Mouse (Mus musculus): Measurements from ENCODE around the gene Csta1. TPM values are rescaled to one million over a fixed set of nuclear protein-coding genes. Genes with fewer than 3 reads are reported as not detected.
A peak's percentile ranks its signal among the peaks of the same experiment; 100 is the strongest.

Csta1 gene
- polyA plus RNA-seq, 1 experiment from 2014 or later: 0.06 TPM

DNA sequence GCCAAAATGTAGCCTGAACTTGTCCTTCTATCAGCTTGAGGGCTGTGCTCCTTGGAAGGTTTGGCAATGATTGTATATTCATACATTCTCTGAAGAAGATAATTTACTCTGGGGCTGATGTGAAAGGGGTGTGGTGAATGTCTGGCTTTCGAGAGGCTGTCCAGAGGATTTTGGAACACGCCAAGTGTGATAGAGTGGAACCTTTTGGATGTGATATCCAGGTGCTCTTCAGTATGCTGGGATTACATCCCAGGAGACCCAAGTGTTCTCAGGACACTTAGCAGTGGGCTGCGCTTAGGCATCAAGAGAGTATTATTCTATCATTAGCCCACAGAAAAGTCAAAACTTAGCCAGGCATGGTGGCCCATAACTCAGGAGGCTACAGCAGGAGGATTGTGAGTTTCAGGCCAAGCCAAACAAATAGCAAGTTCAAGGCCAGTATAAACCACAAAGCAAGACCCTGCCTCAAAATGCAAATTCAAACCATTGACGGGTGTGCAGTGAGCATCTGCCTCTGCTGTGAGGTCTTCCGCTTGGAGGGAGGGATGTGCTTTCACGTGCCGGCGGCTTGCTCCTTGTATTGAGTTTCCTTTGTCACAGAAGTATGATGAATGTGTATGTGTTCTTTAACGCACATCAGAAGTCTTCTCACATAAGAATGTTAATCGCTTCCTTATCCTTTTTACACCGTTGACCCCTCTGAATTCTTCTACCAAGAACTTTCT lies 40.1 kb downstream of the Csta1 start:
- H3K4me2 ChIP-seq (replicated peaks): no peak overlapping the region
- H3K27ac ChIP-seq: no peak overlapping the region
- H3K4me1 ChIP-seq: no peaks in the 10 kb centered on the region
- H3K27me3 ChIP-seq (replicated peaks): no peaks in the 10 kb centered on the region
- H3K9me3 ChIP-seq: no peaks in the 10 kb centered on the region
- H3K4me3 ChIP-seq: no peak overlapping the region
- 91% methylated on average over 11 of the region's 11 CpGs for WGBS
- H3K9ac ChIP-seq: no peak overlapping the region
- no peak for ATAC-seq (ENCODE audit: low FRiP score, low read depth)
- H3K36me3 ChIP-seq: peaks cover 31% of the 10 kb centered on the region

DNA sequence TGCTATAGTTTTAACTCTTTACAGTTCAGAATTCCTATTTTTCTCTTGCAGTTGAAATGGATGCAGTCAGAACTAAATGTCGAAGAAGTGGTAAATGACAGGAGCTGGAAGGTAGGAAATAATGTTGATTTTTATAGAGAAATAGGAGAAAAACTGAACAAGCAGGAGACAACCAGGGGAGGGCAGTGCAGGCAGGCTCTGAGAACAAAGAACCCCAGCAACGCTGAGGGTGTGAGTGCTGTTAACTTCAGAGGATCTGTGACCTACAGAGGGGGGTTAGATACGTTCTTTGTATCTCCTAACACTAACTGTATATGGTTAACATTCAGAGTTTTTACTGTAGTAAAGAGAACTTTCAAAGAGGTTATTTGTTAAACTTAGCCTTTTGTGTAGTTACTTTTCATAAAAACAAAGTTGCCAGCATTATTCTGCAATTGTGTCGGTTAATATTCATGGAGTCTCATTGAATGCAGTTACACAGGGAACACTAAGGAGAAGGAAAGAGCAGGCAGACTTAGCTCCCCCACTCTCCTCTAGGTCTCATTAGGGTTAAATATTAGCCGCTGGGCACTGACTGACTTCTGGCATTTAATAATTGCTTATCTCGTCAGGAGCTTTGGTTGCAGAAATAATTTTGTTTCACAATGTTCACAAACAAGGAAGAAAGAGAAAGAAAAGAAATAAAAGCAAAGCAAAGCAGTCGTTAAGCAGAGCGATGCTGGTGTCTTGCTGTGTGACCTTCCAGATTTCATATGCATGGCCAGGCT lies 41.0 kb downstream of the Csta1 start:
- Histone ChIP-seq H3K4me1 (no peaks in the 10 kb centered on the region), H3K9me3 (no peaks in the 10 kb centered on the region), H3K4me2 (replicated peaks) (no peak overlapping the region), H3K36me3 (peaks cover 39% of the 10 kb centered on the region), H3K27ac (no peak overlapping the region), H3K9ac (no peak overlapping the region), H3K4me3 (no peak overlapping the region), H3K27me3 (replicated peaks) (no peaks in the 10 kb centered on the region)
- 77% methylated on average over 8 of the region's 8 CpGs for WGBS
- no peak for ATAC-seq (ENCODE audit: low FRiP score, low read depth)

DNA sequence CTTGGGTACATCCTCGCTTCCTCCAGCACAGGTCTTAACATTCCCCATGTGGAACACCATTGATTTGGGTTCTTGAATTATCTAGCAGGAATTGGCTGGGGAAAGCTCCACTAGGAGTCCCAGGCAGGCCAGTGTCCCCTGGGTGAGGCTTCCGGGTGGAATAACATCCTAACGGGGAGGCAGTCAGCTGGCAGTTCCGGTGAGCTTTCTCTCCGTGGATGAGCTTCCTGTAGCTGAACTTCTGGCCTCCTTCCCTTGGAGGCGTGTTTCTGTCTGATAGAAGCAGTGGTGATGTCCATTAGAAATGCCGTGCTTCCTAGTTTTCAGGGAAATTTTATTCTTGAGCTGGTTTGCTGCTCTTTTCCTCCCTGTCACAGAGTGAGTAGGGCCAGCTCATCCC lies 42.0 kb downstream of the Csta1 start:
- Histone ChIP-seq H3K27ac (no peak overlapping the region), H3K4me2 (replicated peaks) (no peak overlapping the region), H3K27me3 (replicated peaks) (no peaks in the 10 kb centered on the region), H3K36me3 (peaks cover 40% of the 10 kb centered on the region), H3K9ac (no peak overlapping the region), H3K9me3 (no peaks in the 10 kb centered on the region), H3K4me1 (no peaks in the 10 kb centered on the region), H3K4me3 (no peak overlapping the region)
- ATAC-seq (ENCODE audit: low FRiP score, low read depth): no peak
- 96% methylated on average over 7 of the region's 7 CpGs for WGBS

DNA sequence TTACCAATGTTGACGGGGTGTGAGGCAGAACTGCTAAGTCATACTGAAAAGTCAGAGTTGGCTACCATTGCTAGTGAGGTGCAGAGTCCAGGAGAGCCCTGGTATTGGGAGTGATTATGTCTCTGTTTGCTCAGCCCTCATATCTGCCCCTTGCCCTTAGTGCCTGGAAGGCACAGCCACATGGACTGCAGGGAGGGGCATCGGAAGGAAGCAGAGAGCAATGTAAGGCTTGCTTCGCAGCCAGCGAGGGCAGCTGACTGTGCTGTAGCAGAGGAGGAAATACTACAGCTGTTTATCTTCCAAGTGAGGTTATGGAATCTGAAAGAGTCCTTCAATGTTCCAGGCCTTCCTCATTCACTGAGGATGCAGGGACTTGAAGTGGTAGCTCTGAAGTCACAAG lies 43.2 kb downstream of the Csta1 start:
- WGBS: 96% methylated on average over 4 of the region's 4 CpGs
- no peak overlapping the region for H3K27ac ChIP-seq
- peaks cover 45% of the 10 kb centered on the region for H3K36me3 ChIP-seq
- H3K4me2 ChIP-seq (replicated peaks): no peak overlapping the region
- no peaks in the 10 kb centered on the region for H3K9me3 ChIP-seq
- ATAC-seq (ENCODE audit: low FRiP score, low read depth): no peak
- H3K9ac ChIP-seq: 0 out of 2 replicates have a peak overlapping the region, but pooled peaks have one; percentile 3
- H3K4me1 ChIP-seq: no peaks in the 10 kb centered on the region
- H3K4me3 ChIP-seq: no peak overlapping the region
- no peaks in the 10 kb centered on the region for H3K27me3 ChIP-seq (replicated peaks)

DNA sequence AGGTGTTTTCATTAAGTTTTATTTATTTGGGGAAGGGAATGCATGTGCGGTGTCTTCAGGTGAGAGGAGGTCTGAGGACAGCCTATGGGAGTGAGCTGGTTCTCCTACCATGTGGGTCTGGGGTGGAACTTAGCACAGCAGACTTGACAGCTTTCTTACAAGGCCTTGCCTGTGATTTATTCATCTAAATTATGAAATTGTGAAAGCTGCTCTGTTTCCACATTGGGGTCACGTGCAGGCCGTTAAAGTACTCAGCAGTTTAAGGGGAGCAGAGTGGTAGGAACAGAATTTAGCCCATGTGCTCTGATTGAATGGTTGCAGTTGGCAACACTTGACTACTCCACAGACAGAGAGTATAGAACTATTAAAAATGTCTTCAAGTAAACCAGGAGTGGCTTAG lies 51.1 kb downstream of the Csta1 start:
- peaks cover 7% of the 10 kb centered on the region; the same call in 1 of the 2 replicates for H3K36me3 ChIP-seq
- H3K9ac ChIP-seq: no peak overlapping the region
- 92% methylated on average over 3 of the region's 3 CpGs for whole genome bisulfite sequencing
- ATAC-seq (ENCODE audit: low FRiP score, low read depth): no peak
- no peaks in the 10 kb centered on the region for H3K4me1 ChIP-seq
- no peaks in the 10 kb centered on the region for H3K9me3 ChIP-seq
- no peak overlapping the region for H3K27ac ChIP-seq
- no peak overlapping the region for H3K4me2 ChIP-seq (replicated peaks)
- H3K27me3 ChIP-seq (replicated peaks): no peaks in the 10 kb centered on the region
- no peak overlapping the region for H3K4me3 ChIP-seq

DNA sequence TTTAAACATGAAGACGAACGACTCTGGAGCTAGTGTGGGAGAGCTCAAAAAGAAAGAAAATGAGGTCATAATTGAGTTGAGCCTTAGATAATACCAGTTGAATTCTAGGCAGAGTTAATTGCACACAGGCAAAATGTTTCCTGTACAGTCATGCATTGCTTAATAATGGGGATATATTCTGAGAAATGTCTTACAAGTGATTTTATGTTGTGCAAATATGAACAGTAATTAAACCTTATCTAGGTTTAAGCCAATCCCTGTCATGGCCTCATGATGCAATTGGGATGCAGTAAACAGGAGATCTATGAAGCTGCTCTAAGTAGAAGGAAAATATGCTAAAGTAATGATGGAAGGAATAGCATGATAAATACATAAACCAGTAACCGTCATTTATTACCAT lies 56.3 kb downstream of the Csta1 start:
- no peak for ATAC-seq (ENCODE audit: low FRiP score, low read depth)
- no peak overlapping the region for H3K9ac ChIP-seq
- no peak overlapping the region for H3K4me3 ChIP-seq
- no peaks in the 10 kb centered on the region for H3K9me3 ChIP-seq
- WGBS: 95% methylated on average over 3 of the region's 3 CpGs
- no peaks in the 10 kb centered on the region for H3K36me3 ChIP-seq
- no peak overlapping the region for H3K4me2 ChIP-seq (replicated peaks)
- no peaks in the 10 kb centered on the region for H3K27me3 ChIP-seq (replicated peaks)
- peaks cover 4% of the 10 kb centered on the region for H3K4me1 ChIP-seq
- H3K27ac ChIP-seq: no peak overlapping the region

DNA sequence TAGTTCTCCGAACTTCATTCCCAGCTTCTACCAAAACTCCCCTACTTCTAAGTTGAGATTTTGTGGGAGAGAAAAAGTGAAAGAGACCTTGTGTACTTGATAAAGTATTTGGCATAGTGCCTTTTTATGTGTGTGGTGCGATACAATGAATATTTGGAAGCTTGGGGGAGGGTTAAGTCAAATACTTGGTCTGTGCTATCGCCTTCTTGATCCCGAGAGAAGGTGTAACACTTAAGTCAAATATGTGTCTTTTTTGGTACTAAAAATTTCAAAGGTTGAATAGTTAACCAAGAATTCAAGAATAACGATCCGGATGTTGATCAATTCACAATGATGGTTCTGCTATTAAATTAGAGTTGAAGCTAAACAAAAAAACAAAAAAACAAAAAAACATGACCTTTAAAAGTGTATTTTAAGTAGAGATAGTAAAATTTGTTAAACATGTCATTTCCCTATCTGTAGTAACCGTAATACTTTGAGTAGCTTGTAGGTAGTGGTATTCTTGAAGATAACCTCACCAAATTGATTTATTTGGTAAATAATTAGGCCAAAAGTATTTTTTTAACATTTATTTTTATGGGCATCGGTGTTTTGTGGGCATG lies 58.5 kb downstream of the Csta1 start:
- Histone ChIP-seq H3K27ac (no peak overlapping the region), H3K9me3 (no peaks in the 10 kb centered on the region), H3K4me2 (replicated peaks) (peak overlapping the region; percentile 75), H3K4me1 (peaks cover 15% of the 10 kb centered on the region), H3K4me3 (peak overlapping the region; percentile 62), H3K9ac (peak overlapping the region; percentile 71; the same call in 1 of the 2 replicates), H3K27me3 (replicated peaks) (no peaks in the 10 kb centered on the region), H3K36me3 (no peaks in the 10 kb centered on the region)
- WGBS: 31% methylated on average over 8 of the region's 8 CpGs
- no peak for ATAC-seq (ENCODE audit: low FRiP score, low read depth)

DNA sequence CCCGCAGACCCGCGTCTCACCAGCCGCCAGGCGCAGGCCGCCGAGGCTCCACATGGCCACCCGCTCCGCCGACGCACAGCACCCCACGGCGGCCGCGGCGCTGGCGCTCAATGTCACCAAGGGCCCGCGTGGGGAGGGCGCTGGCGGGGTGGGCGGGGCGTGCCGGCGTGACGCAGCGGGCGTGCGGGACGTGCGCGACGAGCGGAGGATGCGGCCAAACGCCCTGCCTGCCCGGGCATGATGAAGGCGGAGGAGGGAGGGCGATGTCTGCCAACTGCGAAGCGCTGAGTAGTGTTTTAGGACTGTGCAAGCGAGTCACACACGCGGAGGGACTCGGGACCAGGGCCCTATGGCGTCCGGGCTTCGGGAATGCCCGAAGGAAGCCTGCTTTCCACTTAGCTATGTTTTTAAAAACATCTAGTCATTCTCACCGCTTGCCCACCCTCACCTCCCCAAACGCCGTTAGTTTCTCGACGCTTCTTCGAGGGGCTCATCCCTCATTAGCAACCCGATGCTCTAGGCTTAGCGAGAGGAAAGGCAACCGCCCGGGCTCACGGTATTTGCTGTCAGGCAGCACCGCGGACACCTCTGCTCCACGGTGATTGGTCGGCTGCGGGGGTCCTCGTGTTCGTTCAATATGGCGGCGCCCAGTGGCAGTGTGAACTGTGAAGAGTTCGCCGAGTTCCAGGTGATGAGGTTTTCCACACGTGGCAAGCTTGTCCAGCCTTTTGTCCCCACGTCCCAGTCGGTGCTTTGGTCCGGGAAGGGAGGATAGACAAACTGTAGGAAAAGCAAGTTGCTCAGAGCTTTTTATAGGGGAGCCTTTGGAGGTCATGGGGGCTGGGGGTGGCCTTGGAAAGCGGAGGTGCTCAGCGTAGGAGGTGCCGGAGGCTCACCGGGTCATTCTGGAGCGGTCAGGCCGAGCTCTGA lies 59.3 kb downstream of the Csta1 start, which contains the start of the genes Fam162a and Ccdc58:
Gene Fam162a, minus strand, starts transcription at position 145 of the 930 bp plus-strand sequence.
Gene Ccdc58, plus strand, starts transcription at position 236 of the 930 bp plus-strand sequence.
- H3K27ac ChIP-seq: peak within 1 kb of the TSS; percentile 98
- H3K4me3 ChIP-seq: peak within 1 kb of the TSS; percentile 62
- H3K9ac ChIP-seq: peak within 1 kb of the TSS; percentile 71
- peak within 1 kb of the TSS; percentile 75 for H3K4me2 ChIP-seq (replicated peaks)
- H3K36me3 ChIP-seq: no peaks in the 10 kb centered on the region
- WGBS: under 1% methylated on average over 81 of the region's 81 CpGs
- peak; percentile 96 for ATAC-seq (ENCODE audit: low FRiP score, low read depth)
- no peaks in the 10 kb centered on the region for H3K27me3 ChIP-seq (replicated peaks)
- no peaks in the 10 kb centered on the region for H3K9me3 ChIP-seq
- peaks cover 15% of the 10 kb centered on the region for H3K4me1 ChIP-seq

DNA sequence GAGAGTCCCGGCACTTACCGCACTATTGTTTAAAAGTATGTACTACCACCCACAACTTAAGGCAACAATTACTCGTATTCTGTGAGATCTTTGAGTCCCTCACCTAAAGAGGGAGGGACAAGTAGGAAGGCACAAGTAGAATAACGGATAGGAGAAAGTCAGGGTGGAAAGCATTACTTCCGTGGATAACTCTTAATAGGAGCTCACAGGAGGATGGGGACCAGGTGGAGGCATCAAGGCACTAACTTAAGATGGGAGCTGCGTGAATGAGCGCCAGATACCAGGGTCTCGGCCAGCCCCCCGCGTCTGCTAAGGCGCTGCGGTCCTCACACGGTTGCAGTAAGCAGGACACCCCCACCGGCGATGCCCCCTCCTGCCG lies 60.0 kb downstream of the Csta1 start:
- Histone ChIP-seq H3K36me3 (no peaks in the 10 kb centered on the region), H3K4me2 (replicated peaks) (peak overlapping the region; percentile 75), H3K27ac (peak overlapping the region; percentile 98), H3K4me1 (peaks cover 15% of the 10 kb centered on the region), H3K9me3 (no peaks in the 10 kb centered on the region), H3K4me3 (peak overlapping the region; percentile 62), H3K9ac (peak overlapping the region; percentile 71), H3K27me3 (replicated peaks) (no peaks in the 10 kb centered on the region)
- under 1% methylated on average over 15 of the region's 16 CpGs for whole genome bisulfite sequencing
- ATAC-seq (ENCODE audit: low FRiP score, low read depth): no peak

Measured in neural tube, embryonic 12.5 days (tissue).